Mouse (Mus musculus): ENCODE results near the gene Slc3a1. TPM values are rescaled to one million over a fixed set of nuclear protein-coding genes. Genes with fewer than 3 reads are reported as not detected.

Gene Slc3a1
- polyA plus RNA-seq, 1 experiment from 2014 or later = 0.35 TPM

DNA sequence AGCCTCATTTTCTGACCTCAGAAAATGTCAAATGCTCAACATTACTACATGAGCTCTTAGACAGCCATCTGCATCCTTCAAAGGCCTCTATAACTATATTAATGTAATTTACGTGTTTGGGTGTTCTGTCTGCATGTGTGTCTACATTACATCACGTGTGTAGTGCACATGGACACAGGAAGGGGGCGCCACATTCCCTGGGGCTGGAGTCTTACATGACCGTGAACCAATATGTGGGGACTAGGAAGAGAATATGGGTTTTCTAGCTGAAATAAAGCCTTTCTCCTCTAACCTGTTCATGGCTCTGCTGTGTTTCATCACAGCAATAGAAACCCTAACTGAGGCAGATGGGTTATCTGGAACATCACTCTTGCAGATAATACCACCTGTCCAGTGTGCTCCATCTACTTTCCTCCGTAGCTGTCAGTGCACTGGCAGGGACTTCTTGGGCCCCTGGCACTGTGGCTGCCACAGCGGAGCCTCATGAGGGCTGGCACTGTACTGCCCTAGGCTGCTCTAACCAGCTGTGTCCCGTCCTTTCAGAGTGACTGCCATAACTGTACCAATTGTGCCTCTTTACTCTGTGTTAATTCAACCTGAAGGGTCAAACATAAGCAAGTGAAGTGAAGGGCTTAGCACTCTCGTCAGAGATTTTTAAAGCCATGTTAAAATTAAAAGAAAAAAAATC is 43.1 kb downstream of the Slc3a1 start:
- WGBS = 83% methylated on average over 8 of the region's 8 CpGs
- ATAC-seq (ENCODE audit: insufficient number of reproducible peaks, low FRiP score, low TSS enrichment, low read depth) = no peak
- Histone ChIP-seq H3K27ac (no peak overlapping the region), H3K4me3 (no peak overlapping the region), H3K9me3 (no peaks in the 10 kb centered on the region), H3K4me2 (no peak overlapping the region), H3K4me1 (0 out of 2 replicates have a peak, but pooled peaks cover 3% of the 10 kb centered on the region), H3K9ac (no peak overlapping the region), H3K36me3 (peaks cover 50% of the 10 kb centered on the region), H3K27me3 (no peaks in the 10 kb centered on the region)

GRCm38 (mm10) chr17:85072383-85072782 is 44.2 kb downstream of the Slc3a1 start:
- H3K9me3 ChIP-seq = no peaks in the 10 kb centered on the region
- no peaks in the 10 kb centered on the region for H3K27me3 ChIP-seq
- no peak overlapping the region for H3K4me3 ChIP-seq
- ATAC-seq (ENCODE audit: insufficient number of reproducible peaks, low FRiP score, low TSS enrichment, low read depth) = no peak
- WGBS = 49% methylated on average over 11 of the region's 11 CpGs
- H3K4me2 ChIP-seq = no peak overlapping the region
- H3K27ac ChIP-seq = no peak overlapping the region
- H3K4me1 ChIP-seq = 0 out of 2 replicates have a peak, but pooled peaks cover 3% of the 10 kb centered on the region
- H3K36me3 ChIP-seq = peaks cover 50% of the 10 kb centered on the region
- H3K9ac ChIP-seq = no peak overlapping the region

- no peaks in the 10 kb centered on the region for H3K27me3 ChIP-seq
- H3K4me2 ChIP-seq = no peak overlapping the region
- H3K4me3 ChIP-seq = no peak overlapping the region
- H3K36me3 ChIP-seq = peaks cover 52% of the 10 kb centered on the region
- 62% methylated on average over 7 of the region's 7 CpGs for WGBS
- no peak for ATAC-seq (ENCODE audit: insufficient number of reproducible peaks, low FRiP score, low TSS enrichment, low read depth)
- H3K9me3 ChIP-seq = no peaks in the 10 kb centered on the region
- 0 out of 2 replicates have a peak, but pooled peaks cover 3% of the 10 kb centered on the region for H3K4me1 ChIP-seq
- no peak overlapping the region for H3K27ac ChIP-seq
- H3K9ac ChIP-seq = no peak overlapping the region
Observed at GRCm38 (mm10) chr17:85073214-85073613, 45.0 kb downstream of the Slc3a1 start.

DNA sequence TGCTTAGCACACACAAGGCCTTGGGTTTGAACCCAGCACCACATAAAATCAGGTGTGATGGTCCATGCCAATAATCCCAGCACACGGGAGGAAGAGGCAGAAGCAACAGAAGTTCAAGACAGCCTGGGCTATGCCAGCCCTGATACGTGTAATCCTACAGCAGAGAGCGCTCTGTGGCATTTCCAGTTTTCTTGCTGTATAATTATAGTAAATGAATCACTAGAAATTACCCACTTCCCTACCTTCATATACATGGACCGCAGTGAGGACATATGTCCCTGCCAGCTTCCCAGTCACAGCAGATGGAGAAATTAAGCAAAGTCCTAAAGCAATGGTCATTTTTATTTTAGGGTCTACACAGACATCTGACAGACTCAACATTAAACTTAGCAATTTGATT is 45.9 kb downstream of the Slc3a1 start:
- no peak for ATAC-seq (ENCODE audit: insufficient number of reproducible peaks, low FRiP score, low TSS enrichment, low read depth)
- no peaks in the 10 kb centered on the region for H3K27me3 ChIP-seq
- H3K9ac ChIP-seq = no peak overlapping the region
- H3K9me3 ChIP-seq = no peaks in the 10 kb centered on the region
- no peak overlapping the region for H3K4me2 ChIP-seq
- 0 out of 2 replicates have a peak, but pooled peaks cover 3% of the 10 kb centered on the region for H3K4me1 ChIP-seq
- H3K4me3 ChIP-seq = no peak overlapping the region
- 94% methylated on average over 4 of the region's 4 CpGs for WGBS
- peaks cover 57% of the 10 kb centered on the region for H3K36me3 ChIP-seq
- H3K27ac ChIP-seq = no peak overlapping the region

DNA sequence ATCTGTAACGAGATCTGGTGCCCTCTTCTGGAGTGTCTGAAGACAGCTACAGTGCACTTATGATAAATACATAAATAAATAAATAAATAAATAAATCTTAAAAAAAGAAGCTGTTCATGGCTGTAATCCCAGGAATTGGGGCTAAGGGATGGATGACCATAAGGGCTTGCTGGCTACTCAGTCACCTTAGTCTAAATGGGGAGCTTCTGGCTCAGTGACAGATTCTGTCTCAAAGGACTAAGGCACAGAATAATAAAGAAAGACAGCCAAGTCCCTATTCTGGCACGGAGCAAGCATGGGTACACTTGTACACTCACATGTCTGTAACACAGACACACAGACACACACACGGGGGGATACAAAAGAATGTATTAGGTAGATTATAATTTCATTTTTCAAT is 51.1 kb downstream of the Slc3a1 start:
- H3K27ac ChIP-seq = no peak overlapping the region
- H3K9me3 ChIP-seq = no peaks in the 10 kb centered on the region
- H3K4me1 ChIP-seq = no peaks in the 10 kb centered on the region
- ATAC-seq (ENCODE audit: insufficient number of reproducible peaks, low FRiP score, low TSS enrichment, low read depth) = no peak
- H3K9ac ChIP-seq = no peak overlapping the region
- no peaks in the 10 kb centered on the region for H3K27me3 ChIP-seq
- WGBS = 93% methylated on average over 3 of the region's 3 CpGs
- H3K4me2 ChIP-seq = no peak overlapping the region
- H3K4me3 ChIP-seq = no peak overlapping the region
- H3K36me3 ChIP-seq = peaks cover 43% of the 10 kb centered on the region

- no peak for ATAC-seq (ENCODE audit: insufficient number of reproducible peaks, low FRiP score, low TSS enrichment, low read depth)
- WGBS = 91% methylated on average over 11 of the region's 11 CpGs
- Histone ChIP-seq H3K27ac (no peak overlapping the region), H3K4me3 (no peak overlapping the region), H3K9me3 (no peaks in the 10 kb centered on the region), H3K4me2 (no peak overlapping the region), H3K4me1 (no peaks in the 10 kb centered on the region), H3K27me3 (no peaks in the 10 kb centered on the region), H3K36me3 (peaks cover 38% of the 10 kb centered on the region), H3K9ac (no peak overlapping the region)
Observed at GRCm38 (mm10) chr17:85080781-85081180, 52.6 kb downstream of the Slc3a1 start.

GRCm38 (mm10) chr17:85085335-85085734 is 57.2 kb downstream of the Slc3a1 start:
- WGBS = 85% methylated on average over 2 of the region's 2 CpGs
- Histone ChIP-seq H3K9me3 (no peaks in the 10 kb centered on the region), H3K27me3 (no peaks in the 10 kb centered on the region), H3K9ac (no peak overlapping the region), H3K27ac (no peak overlapping the region), H3K4me2 (no peak overlapping the region), H3K36me3 (peaks cover 7% of the 10 kb centered on the region), H3K4me1 (peaks cover 5% of the 10 kb centered on the region), H3K4me3 (no peak overlapping the region)
- ATAC-seq (ENCODE audit: insufficient number of reproducible peaks, low FRiP score, low TSS enrichment, low read depth) = no peak

DNA sequence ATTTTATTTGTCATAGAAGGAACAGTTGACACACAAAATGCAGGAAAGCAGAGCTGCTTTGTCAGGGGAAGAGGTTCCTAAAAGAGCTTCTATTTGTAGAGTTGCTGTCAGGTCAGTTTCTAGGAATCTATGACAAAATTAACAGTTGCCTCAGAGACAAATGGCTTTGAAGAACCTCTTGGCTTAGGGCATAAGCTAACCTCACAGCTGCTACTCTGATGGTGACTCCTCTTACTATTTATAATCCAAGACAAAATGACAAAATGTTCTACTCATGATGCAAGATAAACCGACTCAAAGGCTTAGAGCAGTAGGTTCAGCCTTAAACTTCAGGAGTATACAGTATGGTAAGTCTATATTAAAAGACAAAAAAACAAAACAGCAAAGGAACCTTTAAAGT is 58.3 kb downstream of the Slc3a1 start:
- Histone ChIP-seq H3K9ac (no peak overlapping the region), H3K27me3 (no peaks in the 10 kb centered on the region), H3K4me2 (no peak overlapping the region), H3K27ac (no peak overlapping the region), H3K4me1 (peaks cover 9% of the 10 kb centered on the region), H3K9me3 (no peaks in the 10 kb centered on the region), H3K36me3 (no peaks in the 10 kb centered on the region), H3K4me3 (no peak overlapping the region)
- ATAC-seq (ENCODE audit: insufficient number of reproducible peaks, low FRiP score, low TSS enrichment, low read depth) = no peak
- WGBS = 84% methylated on average over 1 of the region's 1 CpGs

- H3K27me3 ChIP-seq = no peaks in the 10 kb centered on the region
- H3K27ac ChIP-seq = no peak overlapping the region
- no peak overlapping the region for H3K9ac ChIP-seq
- H3K4me1 ChIP-seq = peaks cover 9% of the 10 kb centered on the region
- WGBS = 86% methylated on average over 5 of the region's 5 CpGs
- ATAC-seq (ENCODE audit: insufficient number of reproducible peaks, low FRiP score, low TSS enrichment, low read depth) = no peak
- no peaks in the 10 kb centered on the region for H3K36me3 ChIP-seq
- H3K9me3 ChIP-seq = no peaks in the 10 kb centered on the region
- H3K4me2 ChIP-seq = no peak overlapping the region
- H3K4me3 ChIP-seq = no peak overlapping the region
Observed at GRCm38 (mm10) chr17:85087591-85087990, 59.4 kb downstream of the Slc3a1 start.

- ATAC-seq (ENCODE audit: insufficient number of reproducible peaks, low FRiP score, low TSS enrichment, low read depth) = no peak
- H3K9me3 ChIP-seq = no peaks in the 10 kb centered on the region
Observed at GRCm38 (mm10) chr17:85088401-85088800, 60.2 kb downstream of the Slc3a1 start.

GRCm38 (mm10) chr17:85089011-85089410 is 60.8 kb downstream of the Slc3a1 start:
- no peak overlapping the region for H3K27ac ChIP-seq
- WGBS = 51% methylated on average over 6 of the region's 6 CpGs
- H3K4me1 ChIP-seq = peaks cover 9% of the 10 kb centered on the region
- H3K36me3 ChIP-seq = no peaks in the 10 kb centered on the region
- peak overlapping the region; percentile 95 for H3K4me3 ChIP-seq
- H3K9ac ChIP-seq = no peak overlapping the region
- H3K4me2 ChIP-seq = peak overlapping the region; percentile 81; the same call in 1 of the 2 replicates
- no peaks in the 10 kb centered on the region for H3K27me3 ChIP-seq
- H3K9me3 ChIP-seq = no peaks in the 10 kb centered on the region
- no peak for ATAC-seq (ENCODE audit: insufficient number of reproducible peaks, low FRiP score, low TSS enrichment, low read depth)

More at GRCm38 (mm10) chr17:85088401-85088800, 60.2 kb downstream of the Slc3a1 start:
- Histone ChIP-seq H3K9ac (no peak overlapping the region), H3K4me2 (no peak overlapping the region), H3K4me1 (peaks cover 9% of the 10 kb centered on the region), H3K27me3 (no peaks in the 10 kb centered on the region), H3K36me3 (no peaks in the 10 kb centered on the region), H3K27ac (no peak overlapping the region), H3K4me3 (no peak overlapping the region)
- WGBS = 77% methylated on average over 11 of the region's 11 CpGs

- H3K4me1 ChIP-seq = peaks cover 9% of the 10 kb centered on the region
- no peak for ATAC-seq (ENCODE audit: insufficient number of reproducible peaks, low FRiP score, low TSS enrichment, low read depth)
- H3K36me3 ChIP-seq = no peaks in the 10 kb centered on the region
- H3K4me2 ChIP-seq = peak overlapping the region; percentile 81
- peak overlapping the region; percentile 95 for H3K4me3 ChIP-seq
- no peaks in the 10 kb centered on the region for H3K9me3 ChIP-seq
- H3K27me3 ChIP-seq = no peaks in the 10 kb centered on the region
- peak overlapping the region; percentile 55 for H3K9ac ChIP-seq
- H3K27ac ChIP-seq = peak overlapping the region; percentile 87
- WGBS = under 1% methylated on average over 16 of the region's 16 CpGs
Observed at GRCm38 (mm10) chr17:85089621-85090020, 61.4 kb downstream of the Slc3a1 start.
